9 mouse cellular contexts compared by ENCODE assay signal in genomic region chr14:105675801-105676645, GRCm38 (mm10).
DNase-seq lines count a peak whose midpoint lies in the region; ATAC-seq and TF ChIP-seq lines count a peak whose summit lies in the region.
"Had no signal": no experiment of that assay in that cellular context is flagged by ENCODE, and none has a peak within 500 bp of the region (broad histone marks: within the 10 kb centered on the region; RNA-seq: fewer than 3 reads in every experiment).

No protein-coding gene starts in this region.

- H3K4me2 ChIP-seq in hindbrain, postnatal 0 days (ENCODE audit: low read depth, low read length), result no peak overlapping the region

- no peak for DNase-seq in cerebellum, postnatal 4 days (ENCODE audit: low spot score in 2 of 2)
- DNase-seq in lung, postnatal 36 days, result peak; percentile 35
- no peak for DNase-seq in lung, postnatal 10 days
- DNase-seq in hindbrain, postnatal 0 days (ENCODE audit: low spot score), result peak; percentile 75
- peak; percentile 39 for DNase-seq in skeletal muscle tissue, adult 2 months (ENCODE audit: low read depth, low spot score)
- DNase-seq in T-cell, adult 2 months (ENCODE audit: low spot score), result no peak
- no peak for DNase-seq in urinary bladder, adult 18-20 months (ENCODE audit: low spot score in 2 of 2)

- TF ChIP-seq CTCF in hindbrain, postnatal 0 days (IDR thresholded peaks at IDR 0.05; ENCODE audit: low read depth), result no peak

- H3K4me1 ChIP-seq in hindbrain, postnatal 0 days (ENCODE audit: insufficient read depth, low read length), result no peaks in the 10 kb centered on the region

- no peaks in the 10 kb centered on the region for H3K36me3 ChIP-seq in hindbrain, postnatal 0 days (ENCODE audit: insufficient read depth, low read length)

- H3K9me3 ChIP-seq in hindbrain, postnatal 0 days (ENCODE audit: low read length), result no peaks in the 10 kb centered on the region

- H3K9ac ChIP-seq in hindbrain, postnatal 0 days (replicated peaks; ENCODE audit: low read length), result no peak overlapping the region

- H3K27ac ChIP-seq in hindbrain, postnatal 0 days, result peak overlapping the region; percentile 43; the same call in 1 of the 2 replicates

- 30% methylated on average over 13 of the region's 13 CpGs for WGBS in hindbrain, postnatal 0 days

- 0 out of 2 replicates have a peak, but pooled peaks have one; percentile 33 for ATAC-seq in cerebellum, adult (ENCODE audit: insufficient number of reproducible peaks, low FRiP score, low TSS enrichment)
- ATAC-seq in hindbrain, postnatal 0 days, result no peak

- no peaks in the 10 kb centered on the region for H3K27me3 ChIP-seq in hindbrain, postnatal 0 days (ENCODE audit: insufficient read depth, low read length)

- H3K4me3 ChIP-seq in hindbrain, postnatal 0 days (ENCODE audit: low read length), result no peak overlapping the region
- H3K4me3 ChIP-seq: myocyte had no signal

Comparison
In these comparisons a context has a peak if more than half of its experiments do, and no peak if none do; other contexts are left out.
1. DNase-seq: peak in lung, postnatal 36 days (single experiment), hindbrain, postnatal 0 days (single experiment) and skeletal muscle tissue, adult 2 months (single experiment); none in cerebellum, postnatal 4 days (0 of 2), lung, postnatal 10 days (single experiment), T-cell, adult 2 months (single experiment) and urinary bladder, adult 18-20 months (0 of 2).